Mouse (Mus musculus) cerebellum, adult 2 months (tissue): ENCODE data around the gene Gm38431.

Experiments used
- CTCF ChIP-seq: fragments of 200-500 bp; IDR thresholded peaks from 2 replicates; pipeline ENCODE4 v1.5.1; 2011; ENCODE audit warnings: low read depth, mild to moderate bottlenecking, control low read depth, low read length, moderate library complexity, borderline replicate concordance; ENCODE audit not compliant: insufficient read depth
- POLR2A ChIP-seq: fragments of 200-500 bp; IDR thresholded peaks from 2 replicates; pipeline ENCODE4 v1.6.1; 2011; ENCODE audit warnings: low read length, control low read depth, borderline replicate concordance; ENCODE audit not compliant: insufficient read depth

- TF ChIP-seq CTCF (no peak), POLR2A (no peak)
Observed at GRCm38 (mm10) chr9:21072641-21073040, 19.2 kb downstream of the Gm38431 start.
